Mouse (Mus musculus) forebrain, embryonic 15.5 days (tissue): ENCODE results near the gene Aldoc. TPM values are rescaled to one million over a fixed set of nuclear protein-coding genes. Genes with fewer than 3 reads are reported as not detected.
A peak's percentile ranks its signal among the peaks of the same experiment; 100 is the strongest.
"Not testable (repeated sequence)": the region's sequence is repeated elsewhere in the genome, so short reads cannot be mapped to it uniquely, and the experiment has no call there.

Source experiments
- ATAC-seq: fragments of 200-750 bp; cut with Nextera tagmentation; replicated peaks from 2 replicates; pipeline ENCODE4 v1.8.0; 2017; ENCODE audit warnings: mild to moderate bottlenecking, moderate TSS enrichment, moderate library complexity
- H3K27ac ChIP-seq: fragments of 300-500 bp; sonication (generic); replicated peaks from 2 replicates; pipeline ENCODE4 v1.5.1; 2015; ENCODE audit warnings: mild to moderate bottlenecking, inconsistent platforms
- H3K27me3 ChIP-seq: fragments of 300-500 bp; sonication (generic); 2 replicates; pipeline ENCODE4 v1.6.1; 2015; ENCODE audit warnings: inconsistent platforms
- H3K36me3 ChIP-seq: fragments of 300-500 bp; sonication (generic); 2 replicates; pipeline ENCODE4 v1.6.1; 2015; ENCODE audit warnings: mild to moderate bottlenecking, inconsistent platforms
- H3K4me1 ChIP-seq: fragments of 300-500 bp; sonication (generic); 2 replicates; pipeline ENCODE4 v1.6.1; 2015; ENCODE audit warnings: inconsistent platforms
- H3K4me2 ChIP-seq: fragments of 300-500 bp; sonication (generic); replicated peaks from 2 replicates; pipeline ENCODE4 v1.6.1; 2015; ENCODE audit warnings: mild to moderate bottlenecking, inconsistent platforms
- H3K4me3 ChIP-seq: fragments of 300-500 bp; sonication (generic); 2 replicates; pipeline ENCODE4 v1.5.1; 2015; ENCODE audit warnings: mild to moderate bottlenecking, inconsistent platforms
- H3K9ac ChIP-seq: fragments of 300-500 bp; sonication (generic); replicated peaks from 2 replicates; pipeline ENCODE4 v1.6.1; 2015; ENCODE audit warnings: mild to moderate bottlenecking, inconsistent platforms
- H3K9me3 ChIP-seq: fragments of 300-500 bp; sonication (generic); 2 replicates; pipeline ENCODE4 v1.6.1; 2016; ENCODE audit warnings: inconsistent platforms
- WGBS: fragments of 180-500 bp; shearing (Covaris S2); methylation state at CpG from one replicate; pipeline ENCODE4 v1.1.7; 2015; ENCODE audit warnings: mixed read lengths; 5-methylcytosine and 5-hydroxymethylcytosine counted together
- polyA plus RNA-seq: library from polyadenylated mRNA; unstranded; fragments of >200 nt; fragmentation: Nextera tagmentation; extraction: Ambion mirVana; gene quantifications from 2 replicates; pipeline ENCODE4 v1.2.1, GENCODE M21; 2015

Gene Aldoc
- 167 and 176 TPM in 2 replicates for polyA plus RNA-seq

- ATAC-seq = peak; percentile 86
- no peaks in the 10 kb centered on the region for H3K9me3 ChIP-seq
- peaks cover 28% of the 10 kb centered on the region for H3K4me1 ChIP-seq
- WGBS = 4% methylated on average over 15 of the region's 15 CpGs
- H3K27me3 ChIP-seq = no peaks in the 10 kb centered on the region
- H3K4me3 ChIP-seq = peak within 1 kb of the TSS; percentile 25
- H3K9ac ChIP-seq = peak within 1 kb of the TSS; percentile 23; the same call in 1 of the 2 replicates
- peaks cover 10% of the 10 kb centered on the region; the same call in 1 of the 2 replicates for H3K36me3 ChIP-seq
- peak within 1 kb of the TSS; percentile 82 for H3K27ac ChIP-seq
- peak within 1 kb of the TSS; percentile 42 for H3K4me2 ChIP-seq
Measured at GRCm38 (mm10) chr11:78322860-78323259, at the start of gene Aldoc. TSS of gene Aldoc (plus strand) at chr11:78322968.

GRCm38 (mm10) chr11:78275596-78275995, 47.2 kb upstream of the Aldoc start:
- Histone ChIP-seq H3K4me3 (no peak overlapping the region), H3K27me3 (no peaks in the 10 kb centered on the region), H3K27ac (no peak overlapping the region), H3K9me3 (no peaks in the 10 kb centered on the region), H3K4me2 (no peak overlapping the region), H3K36me3 (peaks cover 99% of the 10 kb centered on the region), H3K9ac (no peak overlapping the region), H3K4me1 (no peaks in the 10 kb centered on the region)
- ATAC-seq = no peak
- 94% methylated on average over 1 of the region's 1 CpGs for WGBS

DNA sequence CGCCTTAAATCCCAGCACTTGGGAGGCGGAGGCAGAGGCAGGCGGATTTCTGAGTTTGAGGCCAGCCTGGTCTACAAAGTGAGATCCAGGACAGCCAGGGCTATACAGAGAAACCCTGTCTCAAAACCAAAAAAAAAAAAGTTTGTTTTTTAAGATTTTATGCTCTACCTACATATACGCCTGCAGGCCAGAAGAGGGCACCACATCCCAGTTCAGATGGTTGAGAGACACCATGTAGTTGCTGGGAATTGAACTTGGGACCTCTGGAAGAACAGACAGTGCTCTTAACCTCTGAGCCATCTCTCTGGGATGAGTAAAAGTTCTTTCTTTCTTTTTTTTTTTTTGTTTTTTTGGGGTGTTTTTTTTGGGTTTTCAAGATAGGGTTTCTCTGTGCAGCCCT, 46.6 kb upstream of the Aldoc start:
- 95% methylated on average over 4 of the region's 4 CpGs for WGBS
- H3K27me3 ChIP-seq, H3K9ac ChIP-seq, H3K4me3 ChIP-seq, ATAC-seq, H3K9me3 ChIP-seq, H3K4me1 ChIP-seq, H3K27ac ChIP-seq, H3K4me2 ChIP-seq: not testable (repeated sequence)
- peaks cover 99% of the 10 kb centered on the region for H3K36me3 ChIP-seq

DNA sequence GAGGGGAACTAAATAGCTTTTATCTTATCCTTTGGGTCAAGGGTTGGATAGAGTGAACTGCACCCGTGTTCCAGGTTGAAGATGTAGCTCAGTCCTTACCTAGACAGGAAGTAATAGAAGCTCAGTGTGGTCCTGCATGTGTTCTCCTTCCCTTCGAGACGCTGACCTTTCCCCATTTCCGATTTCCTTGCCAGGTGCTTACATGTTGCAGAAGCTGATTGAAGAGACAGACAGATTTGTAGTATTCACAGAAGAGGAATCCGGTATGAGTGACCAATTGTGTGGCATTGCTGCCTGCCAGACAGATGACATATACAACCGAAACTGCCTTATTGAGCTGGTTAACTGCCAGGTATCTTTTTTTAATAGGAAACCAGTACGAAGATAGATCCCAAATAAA, 43.9 kb upstream of the Aldoc start:
- WGBS = 93% methylated on average over 7 of the region's 7 CpGs
- H3K9ac ChIP-seq = no peak overlapping the region
- no peak for ATAC-seq

DNA sequence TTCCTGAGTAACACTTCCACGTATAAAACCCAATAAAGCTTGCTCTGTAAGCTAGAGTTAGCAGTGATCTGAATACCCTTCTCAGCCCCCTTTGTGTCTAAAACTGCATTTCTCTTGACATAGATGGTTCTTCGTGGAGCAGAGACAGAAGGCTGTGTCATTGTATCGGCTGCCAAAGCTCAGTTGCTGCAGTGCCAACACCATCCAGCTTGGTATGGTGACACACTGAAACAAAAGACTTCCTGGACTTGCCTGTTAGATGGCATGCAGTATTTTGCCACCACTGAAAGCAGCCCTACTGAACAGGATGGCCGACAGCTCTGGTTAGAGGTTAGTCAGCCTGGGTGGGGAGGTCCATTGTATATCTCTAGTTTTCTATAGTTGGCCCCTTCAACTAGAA, 43.2 kb upstream of the Aldoc start:
- no peaks in the 10 kb centered on the region for H3K27me3 ChIP-seq
- H3K27ac ChIP-seq = no peak overlapping the region
- H3K9me3 ChIP-seq = no peaks in the 10 kb centered on the region
- H3K9ac ChIP-seq = no peak overlapping the region
- H3K4me3 ChIP-seq = no peak overlapping the region
- H3K4me1 ChIP-seq = no peaks in the 10 kb centered on the region
- H3K36me3 ChIP-seq = peaks cover 99% of the 10 kb centered on the region
- WGBS = 86% methylated on average over 4 of the region's 4 CpGs
- H3K4me2 ChIP-seq = no peak overlapping the region
- no peak for ATAC-seq

More for the DNA sequence above, 43.9 kb upstream of the Aldoc start:
- H3K9me3 ChIP-seq = no peaks in the 10 kb centered on the region
- no peak overlapping the region for H3K4me2 ChIP-seq
- H3K4me3 ChIP-seq = no peak overlapping the region
- H3K4me1 ChIP-seq = no peaks in the 10 kb centered on the region
- H3K27me3 ChIP-seq = no peaks in the 10 kb centered on the region
- no peak overlapping the region for H3K27ac ChIP-seq
- peaks cover 99% of the 10 kb centered on the region for H3K36me3 ChIP-seq

DNA sequence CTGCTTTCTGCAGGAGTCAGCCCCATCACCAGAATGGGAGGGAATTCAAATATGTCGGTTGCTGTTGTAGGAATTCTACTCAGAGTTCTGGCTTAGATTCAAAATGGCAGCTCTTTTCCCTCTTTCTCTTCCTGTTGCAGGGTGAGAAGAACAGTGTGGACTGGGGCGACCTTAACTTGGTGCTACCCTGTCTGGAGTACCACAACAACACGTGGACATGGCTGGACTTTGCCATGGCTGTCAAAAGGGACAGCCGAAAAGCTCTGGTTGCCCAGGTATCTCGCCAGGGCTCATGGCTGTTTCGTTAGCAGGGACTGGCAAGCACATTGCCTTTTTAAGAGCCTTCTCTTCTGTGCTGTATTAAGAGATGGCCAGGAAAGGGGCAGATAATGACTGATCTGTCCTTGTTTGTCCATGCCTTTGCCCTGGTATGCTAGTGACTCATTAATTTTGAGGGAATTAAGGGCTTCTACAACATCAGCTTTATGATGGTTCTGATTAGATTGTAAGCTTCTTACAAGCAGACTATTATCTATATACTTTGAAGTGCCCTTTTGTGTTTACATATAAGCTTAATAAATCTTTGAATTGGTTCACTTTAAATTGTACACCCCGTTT, 33.5 kb upstream of the Aldoc start:
- Histone ChIP-seq H3K27ac (no peak overlapping the region), H3K4me3 (no peak overlapping the region), H3K4me1 (no peaks in the 10 kb centered on the region), H3K27me3 (no peaks in the 10 kb centered on the region), H3K4me2 (no peak overlapping the region), H3K9me3 (no peaks in the 10 kb centered on the region), H3K36me3 (peaks cover 84% of the 10 kb centered on the region), H3K9ac (no peak overlapping the region)
- ATAC-seq = no peak
- WGBS = 90% methylated on average over 7 of the region's 7 CpGs

- H3K27me3 ChIP-seq = no peaks in the 10 kb centered on the region
- peaks cover 70% of the 10 kb centered on the region for H3K36me3 ChIP-seq
- 91% methylated on average over 4 of the region's 4 CpGs for WGBS
- H3K4me2 ChIP-seq = no peak within 1 kb of the TSS
- H3K4me3 ChIP-seq = no peak within 1 kb of the TSS
- no peaks in the 10 kb centered on the region for H3K4me1 ChIP-seq
- H3K9me3 ChIP-seq = no peaks in the 10 kb centered on the region
- no peak for ATAC-seq
- no peak within 1 kb of the TSS for H3K27ac ChIP-seq
- H3K9ac ChIP-seq = no peak within 1 kb of the TSS
Measured at GRCm38 (mm10) chr11:78290654-78291053, 32.1 kb upstream of the Aldoc start, which contains the start of gene BC030499. TSS of gene BC030499 (plus strand) at chr11:78290841.

- Histone ChIP-seq H3K4me1 (no peaks in the 10 kb centered on the region), H3K4me2 (no peak overlapping the region), H3K27me3 (no peaks in the 10 kb centered on the region), H3K27ac (no peak overlapping the region), H3K9ac (no peak overlapping the region), H3K4me3 (no peak overlapping the region), H3K36me3 (peaks cover 33% of the 10 kb centered on the region), H3K9me3 (no peaks in the 10 kb centered on the region)
- WGBS = 96% methylated on average over 6 of the region's 6 CpGs
- no peak for ATAC-seq
Measured at GRCm38 (mm10) chr11:78294585-78294984, 28.2 kb upstream of the Aldoc start.

GRCm38 (mm10) chr11:78300917-78301316, 21.9 kb upstream of the Aldoc start:
- ATAC-seq = peak; percentile 24; the same call in 1 of the 2 replicates
- Histone ChIP-seq H3K4me2 (peak overlapping the region; percentile 99), H3K27ac (peak overlapping the region; percentile 55), H3K9me3 (no peaks in the 10 kb centered on the region), H3K4me3 (peak overlapping the region; percentile 67), H3K4me1 (peaks cover 15% of the 10 kb centered on the region), H3K9ac (peak overlapping the region; percentile 58), H3K36me3 (0 out of 2 replicates have a peak, but pooled peaks cover 3% of the 10 kb centered on the region), H3K27me3 (no peaks in the 10 kb centered on the region)
- WGBS = 72% methylated on average over 7 of the region's 7 CpGs

DNA sequence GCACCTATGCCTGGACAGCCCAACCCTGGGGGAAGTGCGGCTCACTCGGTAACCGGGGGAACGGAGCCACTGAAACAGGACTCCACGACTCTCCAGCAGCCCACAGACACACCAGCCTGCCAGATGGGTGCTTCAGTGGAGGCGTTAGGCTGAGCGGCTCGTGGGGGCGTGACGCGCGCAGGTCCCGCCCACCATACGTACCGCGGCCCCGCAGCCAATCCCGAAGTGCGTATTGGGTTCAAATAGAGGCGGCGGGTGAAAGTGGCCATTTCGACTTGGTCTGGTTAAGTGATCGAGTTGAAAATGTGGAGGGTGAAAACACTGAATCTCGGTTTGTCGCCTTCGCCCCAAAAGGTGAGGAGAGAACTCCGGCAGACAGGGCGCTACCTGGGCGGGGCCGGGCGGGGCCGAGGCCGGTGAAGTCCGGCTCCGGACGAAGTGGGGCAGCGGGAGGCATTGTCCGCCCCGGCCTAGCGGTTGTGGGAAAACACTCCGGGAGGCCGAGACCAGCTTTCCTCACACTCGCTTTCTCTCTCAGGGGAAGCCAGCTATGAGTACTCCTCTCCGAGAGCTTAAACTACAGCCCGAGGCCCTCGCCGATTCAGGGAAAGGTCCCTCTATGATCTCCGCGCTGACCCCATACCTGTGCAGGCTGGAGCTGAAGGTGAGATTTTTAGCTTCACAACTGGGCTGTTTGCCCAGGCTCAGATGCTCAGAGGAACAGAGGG, 21.2 kb upstream of the Aldoc start, which contains the start of gene Spag5:
Spag5 (plus strand) TSS at position 173 of the 728 bp plus-strand sequence.
- Histone ChIP-seq H3K27me3 (no peaks in the 10 kb centered on the region), H3K9ac (peak within 1 kb of the TSS; percentile 58), H3K9me3 (no peaks in the 10 kb centered on the region), H3K4me3 (peak within 1 kb of the TSS; percentile 67), H3K4me1 (peaks cover 15% of the 10 kb centered on the region), H3K4me2 (peak within 1 kb of the TSS; percentile 99), H3K36me3 (0 out of 2 replicates have a peak, but pooled peaks cover 3% of the 10 kb centered on the region), H3K27ac (peak within 1 kb of the TSS; percentile 55)
- under 1% methylated on average over 49 of the region's 49 CpGs for WGBS
- peak; percentile 100 for ATAC-seq

DNA sequence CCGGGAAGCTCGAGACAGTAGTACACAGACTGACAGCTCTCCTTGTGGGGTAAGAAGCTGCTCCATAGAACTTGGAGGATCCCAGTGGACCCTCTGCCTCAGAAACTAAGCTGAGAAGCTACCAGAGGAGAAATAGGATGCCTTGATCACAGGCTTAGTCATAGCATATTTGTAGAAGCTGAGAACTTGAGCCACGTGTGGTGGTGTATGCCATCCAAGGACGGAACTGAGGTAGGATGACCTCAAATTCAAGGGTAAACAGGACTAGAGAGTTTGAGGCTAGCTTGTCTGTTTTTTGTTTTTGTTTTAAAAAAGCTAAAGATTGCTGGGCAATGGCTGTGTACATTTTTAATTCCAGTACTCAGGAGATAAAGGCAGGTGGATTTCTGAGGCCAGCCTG, 17.5 kb upstream of the Aldoc start:
- H3K27ac ChIP-seq = no peak overlapping the region
- 91% methylated on average over 4 of the region's 4 CpGs for WGBS
- no peak overlapping the region for H3K4me3 ChIP-seq
- no peak for ATAC-seq
- peaks cover 18% of the 10 kb centered on the region for H3K4me1 ChIP-seq
- no peak overlapping the region for H3K9ac ChIP-seq
- no peak overlapping the region for H3K4me2 ChIP-seq
- no peaks in the 10 kb centered on the region for H3K9me3 ChIP-seq
- no peaks in the 10 kb centered on the region for H3K27me3 ChIP-seq
- peaks cover 15% of the 10 kb centered on the region; the same call in 1 of the 2 replicates for H3K36me3 ChIP-seq

GRCm38 (mm10) chr11:78310861-78311511, 11.8 kb upstream of the Aldoc start:
- 93% methylated on average over 8 of the region's 8 CpGs for WGBS
- Histone ChIP-seq H3K27me3 (no peaks in the 10 kb centered on the region), H3K9me3 (no peaks in the 10 kb centered on the region), H3K4me3 (no peak overlapping the region), H3K36me3 (peaks cover 27% of the 10 kb centered on the region; the same call in 1 of the 2 replicates), H3K4me1 (peaks cover 3% of the 10 kb centered on the region; the same call in 1 of the 2 replicates), H3K9ac (no peak overlapping the region), H3K27ac (no peak overlapping the region), H3K4me2 (no peak overlapping the region)
- no peak for ATAC-seq
